Mouse (Mus musculus) T-helper 17 cell (primary cell): ENCODE data around the gene Fam214a.
"Not testable (repeated sequence)": the region's sequence is repeated elsewhere in the genome, so short reads cannot be mapped to it uniquely, and the experiment has no call there.

ENCODE experiments used
- in situ Hi-C, 2 experiments: fragments of 300-600 bp; cut with MboI, MseI; formaldehyde crosslinking; loops; 1 replicate in 1 of 2; 2 replicates in 1 of 2; pipeline ENCODE4 v1.15.1; 2025; ENCODE audit warnings: high pct_unique_total_duplicates in 2 of 2

Fam214a gene

DNA sequence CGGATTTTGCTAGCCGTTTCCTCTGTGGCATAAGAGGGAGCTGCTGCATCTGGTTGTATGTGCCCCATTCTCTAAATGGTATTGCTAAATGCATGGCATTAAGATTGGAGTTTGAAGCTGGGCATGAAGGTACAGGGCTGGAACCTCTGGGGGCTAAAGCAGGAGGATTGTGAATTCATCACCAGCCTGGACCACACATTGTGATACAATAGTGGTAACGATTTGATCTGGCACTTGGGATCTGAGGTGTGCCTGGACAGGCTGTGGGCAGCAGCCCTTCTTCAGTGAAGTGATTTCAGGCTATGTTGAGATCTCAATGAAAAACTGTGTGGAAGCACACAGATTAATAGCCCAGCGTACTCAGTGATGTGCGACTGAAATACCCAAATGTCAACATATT, 26.7 kb downstream of the Fam214a start:
- in situ Hi-C loops, result no loop called here

DNA sequence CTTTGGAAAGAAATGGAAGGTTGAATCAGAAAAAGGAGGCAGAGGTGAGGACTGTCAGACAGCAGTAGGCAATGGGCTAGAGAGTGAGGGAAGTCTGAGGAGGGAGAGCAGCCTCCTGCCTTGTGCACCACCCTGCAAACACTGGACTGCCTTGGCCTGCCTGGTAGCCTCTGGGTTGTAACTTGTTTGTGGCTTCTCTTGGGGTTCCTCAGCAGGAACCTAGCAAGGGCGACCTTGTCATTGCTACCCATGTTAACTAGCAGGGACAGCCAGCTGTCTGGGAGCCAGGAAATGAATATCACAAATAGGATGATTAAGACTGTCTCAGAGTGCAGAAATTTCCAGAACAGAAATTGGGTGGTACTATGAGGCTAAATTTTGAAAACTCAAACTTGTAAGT, 27.2 kb downstream of the Fam214a start:
- in situ Hi-C loops, result no loop called here

DNA sequence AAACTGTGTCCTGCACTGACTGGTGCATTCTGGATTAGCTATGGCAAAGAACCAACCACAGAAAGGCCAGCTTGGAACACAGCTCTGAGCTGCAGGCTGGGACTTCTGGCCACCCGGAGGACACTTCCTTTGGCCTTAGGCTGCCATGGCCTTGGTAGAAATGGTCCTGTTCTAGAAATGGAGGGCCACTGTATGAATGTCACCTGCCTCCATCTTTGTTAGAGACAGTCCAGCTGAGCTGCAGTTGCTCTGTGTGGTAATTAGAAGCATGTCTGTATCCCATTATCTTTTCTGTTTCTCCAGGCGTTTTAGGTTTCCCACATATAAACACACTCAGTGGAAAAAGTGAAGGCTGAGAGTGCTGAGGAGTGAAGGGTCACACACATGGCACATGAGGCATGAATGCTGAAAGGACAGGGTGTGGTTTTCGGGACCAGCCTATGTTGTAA, 29.0 kb downstream of the Fam214a start:
- in situ Hi-C loops, result no loop called here

DNA sequence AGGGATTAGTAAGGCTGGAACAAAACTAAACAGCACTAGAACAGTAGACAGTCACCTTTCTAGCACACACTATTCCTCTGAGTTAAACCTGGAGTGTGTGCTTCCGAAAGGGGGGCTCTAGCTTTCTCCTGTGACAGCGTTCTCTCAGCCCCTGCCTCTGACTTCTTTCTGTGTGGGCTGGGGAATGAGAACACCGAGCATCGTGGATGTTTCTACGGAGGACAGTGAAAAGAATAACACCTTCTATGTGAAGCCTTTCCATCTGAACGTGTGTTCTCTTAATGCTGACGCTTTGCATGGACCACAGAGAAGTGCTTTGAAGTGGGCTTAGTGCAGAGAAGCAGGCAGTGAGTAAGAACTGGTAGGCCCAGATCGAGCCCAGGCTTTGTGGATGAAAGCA, 29.5 kb downstream of the Fam214a start:
- in situ Hi-C loops, result no loop called here

- in situ Hi-C loops, result not testable (repeated sequence)
These were observed 30.0 kb downstream of the Fam214a start for GRCm38 (mm10) chr9:74982722-74983121.

GRCm38 (mm10) chr9:74985173-74985715, 32.6 kb downstream of the Fam214a start:
- in situ Hi-C loops, result loop anchor here in 1 of 2 experiments (5.0 kb wide), 1 partner anchor 78 kb away; no protein-coding TSS in a partner anchor

DNA sequence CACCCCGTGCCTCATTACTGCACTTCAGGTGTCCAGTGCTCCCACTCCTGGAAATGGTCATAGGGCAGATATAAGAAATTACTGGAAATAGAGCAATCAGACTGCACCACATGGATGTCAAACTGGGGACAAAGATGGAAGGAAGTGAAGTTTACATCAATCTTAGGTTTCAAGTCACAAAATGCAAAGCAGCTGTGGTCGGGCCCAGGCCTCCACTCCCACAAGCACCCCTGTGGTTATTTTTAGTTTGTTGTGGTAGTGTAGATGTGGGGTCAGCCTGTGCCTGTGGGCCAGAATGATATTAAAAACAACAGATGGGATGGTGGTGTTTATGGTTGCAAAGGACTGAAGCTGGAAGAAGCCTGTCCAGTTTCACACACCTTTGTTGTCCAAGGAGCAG, 33.1 kb downstream of the Fam214a start:
- in situ Hi-C loops, result loop anchor here in 1 of 2 experiments (5.0 kb wide), 1 partner anchor 78 kb away; no protein-coding TSS in a partner anchor

- in situ Hi-C loops, result loop anchor here in 1 of 2 experiments (5.0 kb wide), 1 partner anchor 82 kb away; no protein-coding TSS in a partner anchor
These were observed 36.3 kb downstream of the Fam214a start for GRCm38 (mm10) chr9:74988893-74989460.

DNA sequence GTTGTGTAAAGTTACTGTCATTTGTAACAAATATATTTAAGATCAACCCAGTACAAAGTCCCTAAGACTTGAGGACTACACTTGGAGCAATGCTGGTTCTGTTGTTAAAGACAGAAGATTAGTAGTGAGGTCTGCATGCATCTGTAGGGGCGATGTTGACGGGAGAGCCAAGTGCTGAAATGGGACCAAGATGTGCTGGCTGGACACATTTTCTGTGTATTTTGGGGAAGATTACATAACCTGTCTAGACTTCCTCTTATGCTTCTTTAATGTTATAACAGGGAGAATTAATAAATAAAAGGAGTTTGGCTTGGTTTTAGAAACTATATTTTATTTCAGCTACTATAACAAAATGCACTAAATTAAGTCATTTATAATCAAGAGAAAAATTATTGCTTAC, 37.3 kb downstream of the Fam214a start:
- in situ Hi-C loops, result loop anchor here in 1 of 2 experiments (5.0 to 10.0 kb wide), 2 partner anchors 83 to 995 kb away; no protein-coding TSS in a partner anchor

DNA sequence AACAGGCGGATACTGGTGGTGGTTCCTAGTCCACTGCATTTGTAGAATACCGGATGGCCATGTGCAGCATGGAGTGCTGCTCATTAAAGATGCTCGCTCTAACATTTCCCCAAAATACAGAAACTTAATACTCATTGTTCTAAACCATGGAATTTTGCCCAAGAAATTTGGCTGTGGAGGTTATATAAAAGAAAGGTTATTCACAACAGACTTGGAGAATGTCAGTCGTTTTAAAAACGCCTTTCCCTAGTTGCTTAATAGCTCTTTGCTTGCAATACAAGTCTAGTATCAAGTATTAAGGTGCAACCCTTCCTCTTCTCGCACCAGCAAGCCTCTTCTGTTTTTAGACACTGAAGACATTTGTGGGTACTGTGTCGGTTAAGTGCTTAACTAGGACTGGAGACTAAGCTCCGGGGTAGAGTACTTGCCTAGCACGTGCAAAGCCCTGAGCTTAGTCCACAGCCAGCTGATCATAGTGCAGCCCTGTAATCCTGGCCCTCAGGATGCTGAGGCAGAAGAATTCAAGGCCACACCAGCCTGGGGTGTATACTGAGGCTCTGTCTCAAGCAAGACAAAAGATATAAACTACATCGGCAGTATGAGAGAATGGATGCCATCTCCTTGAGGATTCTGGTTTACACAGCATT, 42.0 kb downstream of the Fam214a start:
- in situ Hi-C loops, result loop anchor here in 1 of 2 experiments (10.0 kb wide), 1 partner anchor 1000 kb away; no protein-coding TSS in a partner anchor

DNA sequence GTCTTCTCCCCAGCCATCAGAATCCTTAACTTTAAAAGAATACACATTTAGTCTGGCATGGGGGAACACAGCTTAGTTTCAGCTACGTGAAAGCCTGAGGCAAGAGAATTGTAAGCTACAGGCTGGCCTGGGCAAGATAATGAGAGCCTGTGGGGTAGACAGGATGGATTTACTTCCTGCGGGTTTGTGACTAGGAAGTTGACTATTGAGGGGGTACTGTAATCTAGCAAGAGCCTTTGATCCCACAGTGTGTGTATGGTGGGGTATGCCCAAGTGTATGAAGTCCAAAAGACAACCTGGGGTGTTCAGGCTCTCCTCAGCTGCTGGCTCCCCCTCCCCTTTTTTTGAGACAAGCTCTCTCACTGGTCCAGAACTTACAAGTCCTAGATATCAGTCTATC, 43.7 kb downstream of the Fam214a start:
- in situ Hi-C loops, result loop anchor here in 1 of 2 experiments (10.0 kb wide), 1 partner anchor 1002 kb away; no protein-coding TSS in a partner anchor

DNA sequence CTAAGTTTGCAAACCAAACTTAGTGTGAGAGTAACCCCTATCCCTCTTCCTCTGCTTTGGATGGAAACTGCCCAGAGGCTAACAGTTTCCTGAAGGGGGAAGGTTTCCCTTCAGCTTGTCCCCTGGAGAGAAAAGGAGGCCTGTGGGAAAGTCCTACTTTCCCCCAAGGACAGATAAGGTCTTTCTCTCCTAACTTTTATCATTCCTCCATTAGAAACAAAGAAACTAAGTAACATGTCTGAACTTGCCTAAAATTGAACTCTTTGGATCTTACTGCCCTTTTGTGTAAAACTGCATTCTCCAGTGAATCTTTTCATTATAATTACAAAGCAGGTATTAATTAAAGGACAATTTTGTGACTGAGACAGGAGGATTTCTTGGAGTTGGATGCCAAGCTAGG, 45.3 kb downstream of the Fam214a start:
- in situ Hi-C loops, result loop anchor here in 1 of 2 experiments (10.0 kb wide), 1 partner anchor 1003 kb away; no protein-coding TSS in a partner anchor

DNA sequence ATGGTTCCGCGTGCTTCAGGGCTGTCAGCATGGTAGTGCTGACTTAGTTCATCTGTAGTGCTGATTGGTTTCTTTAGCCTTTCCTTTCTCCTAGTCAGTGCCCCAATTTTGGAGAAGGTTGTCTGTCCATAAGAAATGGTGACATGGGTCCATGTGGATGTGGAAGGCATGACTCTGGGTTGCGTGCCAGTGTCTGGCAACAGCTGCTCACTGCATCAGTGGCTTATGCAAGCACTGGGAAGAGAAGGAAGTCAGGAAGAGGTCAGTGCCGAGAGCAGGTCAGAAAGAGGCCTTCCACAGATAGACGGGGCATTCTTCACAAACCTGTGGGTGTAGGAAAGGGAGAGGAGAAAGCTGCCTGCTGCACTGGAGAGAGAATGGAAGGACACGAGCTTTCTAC, 48.3 kb downstream of the Fam214a start:
- in situ Hi-C loops, result loop anchor here in 1 of 2 experiments (25.0 kb wide), 1 partner anchor 314 kb away; no protein-coding TSS in a partner anchor

DNA sequence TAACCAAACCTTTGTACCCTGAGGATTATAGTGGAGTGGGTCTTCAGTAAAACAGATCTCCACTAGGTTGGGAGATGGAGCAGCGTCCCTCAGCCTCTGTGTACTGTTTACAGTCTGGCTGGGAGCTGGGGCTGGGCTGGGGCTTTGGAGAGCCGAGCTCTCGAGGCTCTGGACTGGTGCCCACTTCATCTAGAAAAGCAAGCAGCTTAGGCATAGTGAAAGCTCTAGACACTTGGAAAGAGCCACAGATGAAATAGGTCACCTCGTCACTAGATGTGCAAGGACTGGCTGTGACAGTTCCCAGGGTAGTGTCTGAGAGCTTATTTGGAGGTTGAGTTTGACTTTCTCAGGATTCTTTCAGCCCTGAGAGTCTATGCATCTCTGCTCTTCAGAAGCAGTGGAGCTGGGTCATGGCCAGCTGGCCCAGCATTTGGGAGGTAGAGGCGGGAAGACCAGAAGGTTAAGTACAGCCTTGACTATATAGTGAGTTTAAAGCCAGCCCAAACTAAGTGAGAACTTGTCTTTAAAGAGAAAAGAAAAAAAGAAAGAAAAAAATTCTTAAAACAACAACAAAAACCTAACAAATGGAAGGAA, 49.0 kb downstream of the Fam214a start:
- in situ Hi-C loops, result loop anchor here in 1 of 2 experiments (25.0 kb wide), 1 partner anchor 314 kb away; no protein-coding TSS in a partner anchor

- in situ Hi-C loops, result loop anchor here in 1 of 2 experiments (25.0 kb wide), 1 partner anchor 315 kb away; no protein-coding TSS in a partner anchor
These were observed 49.6 kb downstream of the Fam214a start for GRCm38 (mm10) chr9:75002262-75002661.

DNA sequence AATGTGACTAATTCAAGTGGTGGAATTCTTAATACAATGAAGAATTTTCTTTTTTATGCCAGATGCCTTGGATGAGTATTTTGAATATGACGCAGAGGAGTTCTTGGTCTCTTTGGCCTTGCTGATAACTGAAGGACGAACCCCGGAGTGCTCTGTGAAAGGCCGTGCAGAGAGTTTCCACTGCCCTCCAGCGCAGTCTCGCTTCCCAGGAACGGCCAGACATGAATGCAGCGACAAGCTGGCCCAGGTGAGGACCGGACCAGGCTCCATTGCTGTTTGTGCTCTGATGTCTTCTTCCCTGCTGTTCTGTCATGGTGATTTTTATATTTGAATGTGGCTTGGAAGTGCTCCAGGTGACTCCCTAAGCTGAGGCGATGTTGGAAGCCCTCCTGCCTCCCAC, 51.5 kb downstream of the Fam214a start:
- in situ Hi-C loops, result loop anchor here in 1 of 2 experiments (25.0 kb wide), 1 partner anchor 317 kb away; no protein-coding TSS in a partner anchor

DNA sequence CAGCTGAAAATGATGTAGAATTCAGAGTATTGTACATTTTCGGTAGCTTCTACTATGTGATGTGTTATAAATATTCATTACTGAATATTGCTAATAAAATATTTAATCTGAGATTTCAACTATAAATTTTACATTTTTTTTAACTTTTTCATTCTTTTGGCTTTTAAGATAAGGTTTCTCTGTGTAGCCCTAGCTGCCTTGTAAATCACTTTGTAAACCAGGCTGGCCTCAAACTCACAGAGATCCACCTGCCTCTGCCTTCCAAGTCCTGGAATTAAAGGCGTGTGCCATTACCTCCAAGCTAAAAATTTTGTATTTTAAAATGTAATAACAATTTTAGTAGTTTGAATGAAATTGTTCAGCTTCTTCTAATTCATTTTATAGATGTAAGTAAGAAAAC, 63.9 kb downstream of the Fam214a start:
- in situ Hi-C loops, result loop anchor here in 1 of 2 experiments (25.0 kb wide), 1 partner anchor 329 kb away; no protein-coding TSS in a partner anchor

DNA sequence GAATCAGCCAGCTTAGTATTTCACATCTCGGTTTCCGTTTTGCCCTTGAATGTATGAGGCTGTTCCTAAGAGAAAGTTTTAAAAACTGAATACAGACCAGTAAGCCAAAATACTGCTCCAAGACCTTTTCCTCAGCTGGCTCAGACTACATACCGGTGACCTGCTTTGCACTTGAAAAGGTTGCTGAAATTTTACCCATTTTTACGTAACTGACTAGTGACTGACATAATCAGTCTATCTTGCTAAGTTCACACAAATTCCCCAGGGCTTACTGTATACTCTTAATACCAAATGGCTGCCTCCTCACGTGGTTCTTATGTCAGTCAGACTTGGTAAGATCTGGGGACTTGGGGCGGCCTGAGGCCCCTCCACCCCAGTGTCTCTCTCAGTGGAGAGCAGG, 66.5 kb downstream of the Fam214a start:
- in situ Hi-C loops, result loop anchor here in 1 of 2 experiments (25.0 kb wide), 1 partner anchor 332 kb away; no protein-coding TSS in a partner anchor

DNA sequence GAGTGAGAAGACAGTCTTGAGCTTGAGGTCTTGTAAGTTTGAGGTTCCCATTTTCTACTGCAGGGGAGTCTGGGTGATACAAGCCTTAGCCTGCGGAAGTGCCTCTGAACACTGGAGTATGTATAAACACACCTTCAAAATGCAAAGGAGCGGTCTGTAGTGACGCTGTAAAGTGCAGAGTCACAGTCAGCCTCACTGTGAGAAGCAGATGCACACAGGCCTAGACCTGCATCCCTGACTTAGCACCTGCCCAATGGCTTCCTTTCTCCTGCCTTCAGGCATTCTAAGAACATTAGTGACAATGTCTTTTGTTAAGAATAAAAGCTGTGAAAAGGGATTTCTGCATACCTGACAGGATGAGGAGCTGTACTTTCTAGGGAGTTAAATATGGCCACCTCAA, 66.9 kb downstream of the Fam214a start:
- in situ Hi-C loops, result loop anchor here in 1 of 2 experiments (25.0 kb wide), 1 partner anchor 332 kb away; no protein-coding TSS in a partner anchor

DNA sequence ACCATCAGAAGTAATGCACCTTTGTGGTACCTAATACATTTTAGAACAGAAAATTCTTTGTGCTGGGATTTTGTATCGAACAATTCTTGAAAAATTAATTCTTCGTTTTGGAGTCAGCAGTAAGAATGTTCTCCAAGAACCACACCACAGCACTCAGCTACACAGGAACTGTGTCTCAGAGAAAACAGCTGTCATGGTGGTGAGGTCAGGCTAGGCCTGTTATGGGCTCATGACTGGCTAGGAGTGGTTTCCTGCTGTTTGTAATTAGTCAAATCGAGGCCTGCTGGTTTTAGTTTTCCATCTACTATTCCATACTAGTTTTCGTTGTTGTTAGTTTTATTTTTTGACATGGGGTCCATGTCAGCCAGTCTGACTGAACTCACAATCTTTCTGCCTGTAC, 67.9 kb downstream of the Fam214a start:
- in situ Hi-C loops, result loop anchor here (10.0 to 25.0 kb wide), 2 partner anchors 116 to 333 kb away; no protein-coding TSS in a partner anchor

- in situ Hi-C loops, result loop anchor here (10.0 to 25.0 kb wide), 2 partner anchors 118 to 335 kb away; no protein-coding TSS in a partner anchor
These were observed 69.9 kb downstream of the Fam214a start for GRCm38 (mm10) chr9:75022546-75022945.
